Mouse (Mus musculus): Measurements from ENCODE around the gene BC080695. TPM values are rescaled to one million over a fixed set of nuclear protein-coding genes. Genes with fewer than 3 reads are reported as not detected.
"Not testable (repeated sequence)": the region's sequence is repeated elsewhere in the genome, so short reads cannot be mapped to it uniquely, and the experiment has no call there.

Gene BC080695
- not detected in 2 replicates for polyA plus RNA-seq (2015; fragmentation: Nextera tagmentation; extraction: Ambion mirVana)

GRCm38 (mm10) chr4:143551400-143551799 is at the start of gene BC080695, which contains the start of gene Gm13057:
TSS of gene BC080695 (plus strand) at chr4:143551700.
TSS of gene Gm13057 (plus strand) at chr4:143551709.
- not testable (repeated sequence) for H3K27ac ChIP-seq (replicated peaks); ATAC-seq (ENCODE audit: extremely low read depth, insufficient number of reproducible peaks, low FRiP score, low TSS enrichment); H3K4me2 ChIP-seq

DNA sequence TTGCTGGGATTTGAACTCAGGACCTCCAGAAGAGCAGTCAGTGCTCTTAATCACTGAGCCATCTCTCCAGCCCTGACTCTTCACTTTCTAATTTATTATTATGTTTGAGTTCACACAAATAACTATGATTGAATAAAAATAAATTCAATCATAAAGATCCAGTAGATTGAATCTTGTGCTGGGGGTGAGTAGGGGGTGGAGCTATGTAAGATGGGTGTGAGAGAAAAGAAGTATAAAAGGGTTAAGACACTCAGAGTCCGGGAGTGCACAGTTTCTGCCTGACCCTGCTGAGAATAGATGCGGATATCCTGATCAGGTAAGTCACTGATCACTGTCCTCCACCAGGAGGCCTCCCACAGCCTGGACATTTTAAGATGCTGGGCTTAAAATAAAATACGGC is 40.5 kb upstream of the BC080695 start, which contains the start of gene Gm13043:
TSS of gene Gm13043 (plus strand) at position 301 of the 400 bp plus-strand sequence.
- 0 out of 2 replicates have a peak, but pooled peaks cover 3% of the 10 kb centered on the region for H3K9me3 ChIP-seq
- H3K4me3 ChIP-seq = no peak within 1 kb of the TSS
- no peak within 1 kb of the TSS for H3K9ac ChIP-seq
- H3K36me3 ChIP-seq = no peaks in the 10 kb centered on the region
- ATAC-seq (ENCODE audit: extremely low read depth, insufficient number of reproducible peaks, low FRiP score, low TSS enrichment) = no peak
- H3K4me1 ChIP-seq = no peaks in the 10 kb centered on the region
- H3K4me2 ChIP-seq = no peak within 1 kb of the TSS
- H3K27ac ChIP-seq (replicated peaks) = no peak within 1 kb of the TSS
- WGBS = 70% methylated on average over 3 of the region's 3 CpGs
- no peaks in the 10 kb centered on the region for H3K27me3 ChIP-seq (replicated peaks)

More at GRCm38 (mm10) chr4:143551400-143551799, at the start of gene BC080695, which contains the start of gene Gm13057:
- H3K4me3 ChIP-seq; H3K9ac ChIP-seq; H3K4me1 ChIP-seq; H3K27me3 ChIP-seq (replicated peaks); H3K9me3 ChIP-seq; H3K36me3 ChIP-seq: not testable (repeated sequence)
- no CpG with 5 or more reads among the region's 3 CpGs for WGBS

DNA sequence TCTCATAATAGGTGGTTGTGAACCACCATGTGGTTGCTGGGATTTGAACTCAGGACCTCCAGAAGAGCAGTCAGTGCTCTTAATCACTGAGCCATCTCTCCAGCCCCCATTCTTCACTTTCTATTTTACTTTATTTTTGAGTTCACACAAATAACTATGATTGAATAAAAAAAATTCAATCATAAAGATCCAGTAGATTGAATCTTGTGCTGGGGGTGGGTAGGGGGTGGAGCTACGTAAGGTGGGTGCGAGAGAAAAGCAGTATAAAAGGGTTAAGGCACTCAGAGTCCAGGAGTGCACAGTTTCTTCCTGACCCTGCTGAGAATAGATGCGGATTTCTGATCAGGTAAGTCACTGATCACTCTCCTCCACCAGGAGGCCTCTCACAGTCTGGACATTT is 15.8 kb upstream of the BC080695 start, which contains the start of gene Gm13040:
TSS of gene Gm13040 (plus strand) at position 301 of the 400 bp plus-strand sequence.
- H3K27ac ChIP-seq (replicated peaks); H3K27me3 ChIP-seq (replicated peaks); H3K9me3 ChIP-seq; H3K4me3 ChIP-seq; H3K4me2 ChIP-seq; H3K4me1 ChIP-seq; H3K9ac ChIP-seq; ATAC-seq (ENCODE audit: extremely low read depth, insufficient number of reproducible peaks, low FRiP score, low TSS enrichment); H3K36me3 ChIP-seq: not testable (repeated sequence)
- no CpG with 5 or more reads among the region's 3 CpGs for WGBS

- not testable (repeated sequence) for H3K9ac ChIP-seq; H3K27me3 ChIP-seq (replicated peaks); H3K9me3 ChIP-seq; H3K27ac ChIP-seq (replicated peaks); H3K4me3 ChIP-seq; H3K4me2 ChIP-seq; H3K36me3 ChIP-seq; ATAC-seq (ENCODE audit: extremely low read depth, insufficient number of reproducible peaks, low FRiP score, low TSS enrichment); H3K4me1 ChIP-seq
- 74% methylated on average over 9 of the region's 9 CpGs for WGBS
Observed at GRCm38 (mm10) chr4:143611927-143612326, 60.4 kb downstream of the BC080695 start.

DNA sequence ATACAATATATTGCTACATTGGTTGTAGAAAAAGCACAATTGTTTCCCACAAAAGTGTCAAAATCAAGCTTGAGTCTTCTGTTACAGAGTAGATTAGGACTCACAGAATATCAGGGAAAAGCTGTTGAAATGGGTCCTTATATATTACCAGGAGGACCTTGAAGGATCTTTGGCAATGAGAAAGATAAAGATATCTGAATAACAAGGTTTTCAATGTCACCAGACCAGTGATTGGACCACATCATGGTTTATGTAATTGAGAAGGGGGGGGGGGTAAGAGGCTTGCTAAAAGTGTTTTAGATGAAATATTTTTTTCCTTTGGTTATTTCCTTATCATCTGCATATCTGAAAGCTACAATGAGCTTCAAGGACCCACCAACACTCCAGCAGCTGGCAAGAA is 63.2 kb downstream of the BC080695 start, which contains the start of gene Gm13083:
TSS of gene Gm13083 (plus strand) at position 301 of the 400 bp plus-strand sequence.
- H3K4me2 ChIP-seq; H3K27me3 ChIP-seq (replicated peaks); H3K4me1 ChIP-seq; ATAC-seq (ENCODE audit: extremely low read depth, insufficient number of reproducible peaks, low FRiP score, low TSS enrichment); H3K9ac ChIP-seq; H3K36me3 ChIP-seq; H3K4me3 ChIP-seq; H3K27ac ChIP-seq (replicated peaks): not testable (repeated sequence)
- H3K9me3 ChIP-seq = peaks cover 18% of the 10 kb centered on the region

DNA sequence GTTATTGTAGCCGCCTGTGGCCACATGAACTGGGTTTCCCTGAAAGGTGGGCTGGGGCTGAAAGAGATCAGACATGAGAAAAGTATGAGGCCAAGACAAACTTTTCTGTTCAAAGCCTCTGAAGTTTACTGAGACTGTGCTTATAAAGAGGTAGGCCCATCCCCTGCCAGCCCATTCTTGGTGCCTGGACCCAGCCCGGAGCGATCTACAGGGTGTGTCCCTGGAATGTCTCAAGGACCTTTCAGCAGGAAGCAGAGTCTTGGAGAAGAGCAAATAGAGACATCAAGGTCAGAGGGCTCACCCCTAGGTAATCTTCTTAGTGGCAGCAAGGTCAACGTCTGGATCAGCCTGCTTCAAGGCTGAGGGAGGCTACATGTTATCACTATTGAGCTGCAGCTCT is 66.6 kb downstream of the BC080695 start:
- WGBS = 66% methylated on average over 4 of the region's 4 CpGs
- H3K9me3 ChIP-seq = peaks cover 25% of the 10 kb centered on the region
- H3K9ac ChIP-seq; H3K27me3 ChIP-seq (replicated peaks); H3K27ac ChIP-seq (replicated peaks); H3K4me1 ChIP-seq; H3K4me3 ChIP-seq; H3K4me2 ChIP-seq; H3K36me3 ChIP-seq; ATAC-seq (ENCODE audit: extremely low read depth, insufficient number of reproducible peaks, low FRiP score, low TSS enrichment): not testable (repeated sequence)

Other genes starting within 250 kb of the BC080695 start
- 0.17 and 0.40 TPM in 2 replicates for gene Lrrc38, start 201.9 kb upstream of the BC080695 start, polyA plus RNA-seq (2015; fragmentation: Nextera tagmentation; extraction: Ambion mirVana)
- not detected in 2 replicates for gene Pramel1, start 157.3 kb upstream of the BC080695 start, polyA plus RNA-seq (2015; fragmentation: Nextera tagmentation; extraction: Ambion mirVana)
- 11.0 and 13.2 TPM in 2 replicates for gene Pramef8, start 139.3 kb upstream of the BC080695 start, polyA plus RNA-seq (2015; fragmentation: Nextera tagmentation; extraction: Ambion mirVana)
- not detected in 2 replicates for gene Oog4, start 101.4 kb upstream of the BC080695 start, polyA plus RNA-seq (2015; fragmentation: Nextera tagmentation; extraction: Ambion mirVana)
- gene Gm13043, start 40.4 kb upstream of the BC080695 start, polyA plus RNA-seq (2015; fragmentation: Nextera tagmentation; extraction: Ambion mirVana) = not detected in 2 replicates
- not detected in 2 replicates for gene Gm13040, start 15.7 kb upstream of the BC080695 start, polyA plus RNA-seq (2015; fragmentation: Nextera tagmentation; extraction: Ambion mirVana)
- gene Gm13057, start within 50 bp of the BC080695 start, polyA plus RNA-seq (2015; fragmentation: Nextera tagmentation; extraction: Ambion mirVana) = not detected in 2 replicates
- not detected in 2 replicates for gene Gm13083, start 63.3 kb downstream of the BC080695 start, polyA plus RNA-seq (2015; fragmentation: Nextera tagmentation; extraction: Ambion mirVana)
- not detected in 2 replicates for gene Gm13088, start 105.5 kb downstream of the BC080695 start, polyA plus RNA-seq (2015; fragmentation: Nextera tagmentation; extraction: Ambion mirVana)
- gene Gm13089, start 151.0 kb downstream of the BC080695 start, polyA plus RNA-seq (2015; fragmentation: Nextera tagmentation; extraction: Ambion mirVana) = not detected in 2 replicates
- gene Gm13078, start 167.8 kb downstream of the BC080695 start, polyA plus RNA-seq (2015; fragmentation: Nextera tagmentation; extraction: Ambion mirVana) = not detected in 2 replicates
- not detected in 2 replicates for gene Gm13023, start 237.7 kb downstream of the BC080695 start, polyA plus RNA-seq (2015; fragmentation: Nextera tagmentation; extraction: Ambion mirVana)